17 mouse cellular contexts compared by ENCODE assay signal in the genomic region with DNA sequence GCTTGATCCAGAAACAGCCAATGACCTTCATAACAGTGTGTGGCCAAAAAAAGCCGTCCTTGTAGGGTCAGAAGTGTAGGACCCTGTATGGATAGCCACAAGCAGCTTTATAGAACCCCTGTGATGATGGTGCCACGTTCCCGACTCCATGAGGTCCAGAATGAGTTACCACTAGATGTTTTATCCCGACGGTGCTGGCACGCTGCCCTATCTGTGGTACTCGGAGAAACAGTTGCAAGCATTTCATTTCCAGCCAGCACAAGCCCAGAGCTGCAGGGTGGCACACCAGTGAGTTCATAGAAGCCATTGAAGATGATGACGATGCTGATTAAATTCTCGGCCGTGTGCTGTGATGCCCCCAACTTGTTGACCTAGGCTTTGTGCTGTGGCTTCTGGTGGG. TPM values are rescaled to one million over a fixed set of nuclear protein-coding genes. Genes with fewer than 3 reads are reported as not detected.
DNase-seq lines count a peak whose midpoint lies in the region.
"Had no signal": no experiment of that assay in that cellular context is flagged by ENCODE, and none has a peak within 500 bp of the region (broad histone marks: within the 10 kb centered on the region; RNA-seq: fewer than 3 reads in every experiment).

No protein-coding gene starts in this region.

- intact Hi-C loops in heart, postnatal 14 days (cut with DNase I), result no loop called here

- DNase-seq in adrenal gland, postnatal 25 days, result peak; percentile 17
- no peak for DNase-seq in adrenal gland, adult 2 months
- DNase-seq in heart, postnatal 4 days, result peak; percentile 26
- no peak for DNase-seq in heart, postnatal 14 days
- DNase-seq in testis, postnatal 10 days (ENCODE audit: low spot score), result peak; percentile 63
- DNase-seq in testis, postnatal 14 days (ENCODE audit: low spot score), result no peak
- no peak for DNase-seq in kidney, postnatal 25 days
- DNase-seq: adrenal gland, adult 8-10 months; B cell, adult 2 months; cerebellum, adult 11-12 months; cerebellum, adult 8-10 months; cerebellum, postnatal 36 days; embryo, embryonic 11 days; gastrocnemius, postnatal 10 days; heart, adult 18-20 months had no signal

RNA-seq across cellular contexts. Expression of a gene that starts 26.3 kb away (rescaled TPM):
- 2.3 and 4.9 TPM in 2 replicates for total RNA-seq in adrenal gland, postnatal 25 days (2021)
- 1 to 10 TPM; 3.0 to 5.6 TPM for total RNA-seq in adrenal gland, adult 2 months (2021)
- polyA plus RNA-seq in adrenal gland, adult 2 months (2012; rRNA removed), result 4.7 and 4.8 TPM in 2 replicates
- 10 to 100 TPM; 16.5 to 17.7 TPM for total RNA-seq in heart, postnatal 4 days (2021)
- 10 to 100 TPM; 17.3 to 18.3 TPM for total RNA-seq in heart, postnatal 14 days (2021)
- total RNA-seq: CH12.LX had no signal
- polyA plus RNA-seq: G1E had no signal

Comparison
In these comparisons a context has a peak if more than half of its experiments do, and no peak if none do; other contexts are left out.
1. DNase-seq: peak in adrenal gland, postnatal 25 days (single experiment), heart, postnatal 4 days (single experiment) and testis, postnatal 10 days (single experiment); none in adrenal gland, adult 2 months (single experiment), heart, postnatal 14 days (0 of 2), testis, postnatal 14 days (single experiment) and kidney, postnatal 25 days (0 of 2).